Mouse (Mus musculus) subcutaneous adipose tissue, adult 2 months (tissue): Measurements from ENCODE around the gene Dcst2. TPM values are rescaled to one million over a fixed set of nuclear protein-coding genes. Genes with fewer than 3 reads are reported as not detected.

Experiments used
- polyA plus RNA-seq: library from polyadenylated mRNA; depleted of rRNA; stranded (reverse); fragments of >200 nt; gene quantifications from 2 replicates; pipeline ENCODE4 v1.2.3, GENCODE M21; 2012; ENCODE audit warnings: low replicate concordance; rRNA removed

Dcst2 gene
- polyA plus RNA-seq = 2.2 and 6.3 TPM in 2 replicates

DNA sequence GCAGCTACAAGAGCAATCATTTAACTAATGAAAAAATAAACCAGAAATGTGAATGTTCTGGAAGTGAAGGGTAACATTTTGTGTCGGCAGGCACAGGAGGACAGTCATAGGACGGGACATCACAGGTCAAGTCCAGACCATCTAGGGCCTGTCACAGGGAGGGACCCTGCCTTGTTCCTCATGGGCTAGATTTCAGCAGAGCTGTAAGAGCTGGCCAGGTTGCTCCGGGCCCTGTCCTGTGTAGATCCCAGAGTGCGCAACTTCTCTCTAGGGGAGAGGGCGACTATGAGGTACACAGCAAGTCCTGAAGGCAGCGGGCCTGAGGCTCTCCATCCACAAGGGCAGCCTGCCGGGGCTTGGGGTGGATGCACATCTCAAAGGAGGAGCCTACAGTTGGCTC is at the start of gene Dcst2:
TSS of gene Dcst2 (plus strand) at position 301 of the 400 bp plus-strand sequence.

DNA sequence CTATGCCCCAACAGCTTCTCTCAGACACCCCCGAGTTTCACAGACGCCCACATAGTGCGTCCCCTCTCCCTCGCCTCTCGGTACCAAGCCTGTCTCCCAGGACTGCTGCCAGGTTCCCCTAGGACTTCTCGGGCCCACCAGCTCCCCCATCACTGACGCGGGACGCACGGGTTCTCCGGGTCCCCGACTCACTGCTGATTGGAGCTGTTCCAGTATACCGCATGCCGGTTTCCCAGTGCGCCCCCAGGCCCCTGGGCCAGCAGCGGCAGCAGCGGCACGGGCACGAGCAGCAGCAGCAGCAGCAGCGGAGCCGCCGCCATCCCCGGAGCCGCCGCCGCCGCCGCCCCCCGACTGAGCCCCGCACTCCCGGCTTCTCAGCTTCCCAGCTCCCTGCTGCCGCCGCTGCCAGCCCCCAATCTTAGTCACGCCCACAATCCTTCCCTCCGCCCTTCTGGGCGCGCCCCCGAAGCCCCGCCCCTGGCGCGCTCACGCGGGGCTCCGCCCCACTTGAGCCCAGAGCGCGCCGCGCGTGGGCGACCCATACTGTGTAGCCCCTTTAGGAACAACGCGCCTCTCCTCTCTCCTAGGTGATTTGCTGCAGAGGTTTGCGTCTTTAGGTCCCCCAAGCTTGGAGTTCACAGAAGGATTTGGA is 39.1 kb upstream of the Dcst2 start, which contains the start of gene Efna3:
TSS of gene Efna3 (minus strand) at position 452 of the 652 bp plus-strand sequence.

DNA sequence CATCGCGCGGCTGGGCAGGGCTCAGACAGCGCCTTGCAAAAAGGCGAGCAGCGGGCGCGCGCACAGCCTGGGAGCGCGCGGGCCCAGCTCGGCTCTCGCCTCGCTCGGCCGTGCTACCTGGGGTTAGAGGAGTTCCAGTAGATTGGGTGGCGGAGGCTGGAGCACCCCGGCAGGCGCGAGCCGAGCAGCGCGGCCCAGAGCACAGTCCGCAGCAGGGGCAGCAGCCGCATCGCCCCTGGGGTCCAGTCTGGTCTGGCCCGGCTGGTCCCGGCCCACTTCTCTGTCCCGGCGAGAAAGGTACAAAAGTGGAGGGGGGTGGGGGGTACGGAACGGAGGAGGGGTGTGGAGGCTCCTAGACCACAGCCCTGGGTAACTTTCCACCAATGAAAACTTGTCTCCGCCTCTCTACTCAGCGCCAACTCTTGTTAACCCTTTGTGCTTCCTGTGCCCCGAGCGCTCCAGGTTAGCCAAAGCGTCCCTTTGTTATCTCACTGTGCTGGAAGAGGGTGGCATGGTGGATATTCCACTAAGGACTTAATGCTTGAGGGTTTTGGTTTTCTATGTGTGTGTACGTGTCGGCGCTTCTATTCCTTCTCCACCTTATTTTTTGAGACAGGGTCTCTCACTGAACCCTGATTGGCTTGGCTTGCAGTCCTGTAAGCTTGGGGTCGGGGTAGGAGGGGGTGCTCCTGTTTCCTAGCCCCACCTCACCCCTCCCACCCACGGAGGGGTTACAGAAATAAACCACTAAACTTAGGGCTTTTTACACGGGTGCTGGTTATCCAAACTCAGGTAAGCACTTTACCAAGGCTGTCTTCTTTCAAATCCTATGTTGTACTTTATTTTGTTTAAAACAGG is 23.8 kb upstream of the Dcst2 start, which contains the start of gene Efna4:
TSS of gene Efna4 (minus strand) at position 308 of the 858 bp plus-strand sequence.

DNA sequence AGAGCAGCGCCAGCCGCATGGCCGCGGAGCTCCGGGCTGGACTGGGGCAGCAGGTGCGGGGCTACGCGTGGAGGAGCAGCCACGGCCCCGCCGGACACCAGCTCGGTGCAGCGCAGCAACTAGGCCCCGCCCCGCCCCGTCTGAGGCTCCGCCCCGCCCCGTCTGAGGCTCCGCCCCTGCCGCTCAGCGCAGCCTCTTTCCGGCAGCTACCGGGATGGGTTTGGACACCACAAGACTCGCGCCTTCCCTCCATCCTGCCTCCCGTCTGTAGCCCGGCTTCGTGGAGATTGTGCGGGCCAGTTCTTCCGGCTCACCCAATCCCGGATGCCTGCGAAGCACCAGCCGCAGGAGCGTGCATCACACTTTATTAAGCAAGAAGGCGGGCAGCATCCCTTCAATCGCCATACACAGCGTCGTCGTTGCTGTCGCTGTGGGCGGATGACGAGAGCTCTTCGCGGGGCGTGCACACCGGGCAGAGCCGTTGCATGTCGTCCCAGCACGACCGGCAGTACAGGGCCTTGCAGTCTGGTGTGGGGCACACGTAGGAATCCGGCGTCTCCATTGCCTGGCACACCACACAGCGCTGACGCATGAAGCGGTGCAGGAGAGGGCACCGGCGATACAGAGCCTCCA is 11.8 kb upstream of the Dcst2 start, which contains the start of gene Adam15:
TSS of gene Adam15 (minus strand) at position 128 of the 633 bp plus-strand sequence.

DNA sequence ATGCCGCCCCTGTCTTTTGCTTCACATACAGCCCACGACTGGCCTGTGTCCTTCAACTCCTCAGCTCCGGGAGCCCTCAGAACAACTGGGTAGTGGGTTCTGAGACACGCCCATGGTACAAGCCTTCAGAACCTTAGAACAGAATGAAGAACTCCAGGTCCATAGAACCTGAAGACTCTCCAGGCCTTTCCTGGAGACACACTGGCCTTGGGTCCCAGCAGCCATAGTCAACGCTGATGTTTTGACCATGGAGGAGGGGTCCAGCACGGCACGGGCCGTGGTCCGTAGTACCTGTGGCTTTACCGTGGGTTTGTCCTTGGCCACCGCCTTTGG is 3.3 kb downstream of the Dcst2 start, which contains the start of gene Dcst1:
TSS of gene Dcst1 (minus strand) at position 101 of the 333 bp plus-strand sequence.

DNA sequence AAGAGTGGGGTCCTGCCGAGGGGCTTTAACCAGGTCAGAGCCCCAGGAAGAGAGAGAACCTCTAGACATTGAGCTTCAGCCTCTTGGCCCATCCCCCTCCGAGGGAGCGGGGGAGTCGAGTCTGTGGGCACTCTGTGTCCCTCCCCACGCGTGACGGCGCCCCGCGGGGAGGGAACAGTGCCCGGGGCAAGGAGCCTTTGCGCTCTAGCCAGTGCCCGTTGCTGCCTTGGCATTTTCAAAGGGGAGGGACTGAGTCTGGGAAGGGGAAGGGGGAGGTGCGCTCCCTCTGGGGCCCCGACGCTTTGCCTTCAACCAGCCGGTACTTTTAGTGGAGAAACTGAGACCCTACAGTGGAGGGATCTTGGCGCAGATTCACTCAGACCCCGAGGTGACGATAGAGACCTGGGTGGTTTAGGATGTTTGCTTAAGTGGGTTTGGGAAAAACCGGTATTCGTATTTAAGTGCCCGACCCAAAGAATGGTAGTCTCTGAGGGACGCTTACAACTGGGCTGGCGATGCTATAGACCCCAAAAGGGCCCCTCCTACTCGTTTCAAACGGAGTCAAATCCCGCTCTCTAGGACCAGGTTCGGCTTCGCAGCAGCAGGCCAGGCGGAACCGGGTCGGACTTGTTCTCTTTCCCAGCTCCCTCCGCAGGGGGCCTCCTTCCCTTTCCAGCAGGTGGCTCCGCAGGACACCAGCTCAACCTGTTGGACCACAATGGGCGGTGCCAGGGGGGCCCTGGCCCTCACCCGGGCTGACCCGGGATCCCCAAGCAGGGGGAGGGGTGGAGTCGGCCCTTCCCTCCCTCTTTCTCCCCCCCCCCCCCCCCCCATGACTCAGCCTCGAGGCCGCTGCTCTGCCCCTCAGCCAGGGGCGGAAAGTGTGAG is 32.5 kb downstream of the Dcst2 start, which contains the start of gene Zbtb7b:
TSS of gene Zbtb7b (minus strand) at position 771 of the 888 bp plus-strand sequence.

DNA sequence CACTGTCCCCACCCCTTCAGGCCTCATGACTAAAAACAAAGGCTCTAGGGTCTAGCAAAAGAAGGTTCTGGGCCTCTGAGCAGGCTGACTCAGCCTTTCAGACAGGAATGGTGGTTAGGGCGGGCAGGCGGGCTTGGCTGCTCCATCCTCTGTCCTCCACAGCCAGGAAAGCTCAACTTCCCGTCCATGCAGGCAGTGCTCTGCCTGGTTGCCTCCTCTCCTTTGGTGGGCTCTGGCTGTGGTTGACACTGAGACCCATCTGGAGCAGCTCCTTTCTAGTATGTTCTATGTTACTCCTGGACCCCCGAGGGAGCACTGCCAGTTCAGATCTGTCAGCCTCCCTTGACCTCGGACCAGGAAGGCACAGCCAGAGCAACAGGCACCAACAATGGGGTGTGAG is 40.9 kb downstream of the Dcst2 start, which contains the start of gene Lenep:
TSS of gene Lenep (minus strand) at position 101 of the 400 bp plus-strand sequence.

DNA sequence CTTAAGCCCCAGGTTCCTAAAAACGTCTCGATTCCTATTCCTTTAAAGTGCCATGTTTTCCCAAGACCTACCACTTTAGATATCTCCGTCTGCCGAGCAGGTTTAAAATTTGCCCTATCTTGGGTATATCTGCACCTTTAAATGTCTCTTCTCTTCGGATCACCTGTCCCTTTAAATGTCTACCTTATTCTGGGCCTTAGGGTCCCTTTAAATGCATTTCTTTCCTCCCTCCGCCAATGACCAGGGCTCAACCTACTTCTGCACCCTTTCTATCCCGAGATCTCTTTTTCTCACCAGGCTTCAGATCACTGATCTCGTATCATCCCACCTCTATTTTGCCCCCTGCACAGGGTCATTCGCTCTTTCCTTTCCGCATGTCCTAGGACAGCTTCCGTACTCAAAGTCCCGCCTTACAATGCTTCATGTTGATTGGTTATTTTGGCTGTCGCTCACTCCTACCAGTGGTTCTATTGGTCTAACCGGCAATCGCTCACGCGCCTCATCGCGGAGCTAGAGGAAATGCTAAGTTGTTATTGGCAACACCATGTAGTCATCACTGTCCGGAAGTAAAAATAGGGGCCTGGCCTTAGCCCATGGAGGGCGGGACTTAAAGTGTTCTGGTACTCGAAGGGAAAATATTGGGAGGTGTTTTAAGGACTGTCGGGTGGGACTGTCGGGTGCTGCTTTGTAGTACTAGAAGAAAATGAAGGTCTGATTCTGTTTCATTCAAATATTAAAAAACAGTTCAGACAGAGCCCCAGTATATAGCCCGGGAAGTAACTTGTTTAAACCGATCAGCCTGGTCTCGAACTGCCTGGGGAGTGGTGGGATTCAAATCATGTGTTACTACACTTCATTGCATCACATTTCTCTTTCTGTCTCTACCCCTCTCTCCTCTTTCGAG is 50.0 kb downstream of the Dcst2 start, which contains the start of gene Flad1:
TSS of gene Flad1 (minus strand) at position 381 of the 904 bp plus-strand sequence.

DNA sequence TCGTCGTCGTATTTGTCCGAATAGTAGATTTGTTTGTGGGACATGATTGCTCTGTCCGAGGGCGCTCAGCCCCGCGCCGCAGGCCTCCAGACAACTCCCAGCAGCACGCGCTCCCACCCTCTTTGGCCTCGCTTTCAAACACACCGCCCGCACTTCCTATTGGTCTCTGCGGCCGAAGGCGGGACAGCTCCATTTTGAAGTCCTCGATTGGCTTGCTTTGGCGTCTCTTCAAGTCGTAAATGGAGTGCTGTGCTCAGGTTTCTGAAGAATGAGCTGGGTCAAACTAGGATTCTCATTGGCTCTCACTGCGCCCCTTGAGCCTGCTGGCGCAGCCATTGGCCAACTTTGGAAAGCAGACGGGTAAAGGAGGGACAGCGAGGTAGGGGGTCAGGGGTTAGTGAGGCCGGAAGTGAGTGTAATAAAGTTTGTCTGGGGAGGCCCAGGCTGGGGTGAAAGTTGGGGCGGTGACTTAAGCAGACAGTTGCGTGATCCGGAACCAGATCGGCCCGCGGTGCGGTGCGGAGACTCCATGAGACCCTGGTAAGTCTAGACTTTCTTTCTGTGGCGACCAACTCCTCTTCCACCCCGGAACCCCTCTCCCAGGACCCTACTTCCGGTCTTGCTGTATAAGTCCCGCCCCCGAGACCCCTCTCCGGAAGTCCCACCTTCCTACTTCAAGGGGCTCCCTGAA is 56.5 kb downstream of the Dcst2 start, which contains the start of the genes Cks1b and Shc1:
TSS of gene Cks1b (minus strand) at position 214 of the 691 bp plus-strand sequence.
TSS of gene Shc1 (plus strand) at position 274 of the 691 bp plus-strand sequence.

Other genes starting within 250 kb of the Dcst2 start
- gene Pklr, start 225.8 kb upstream of the Dcst2 start, polyA plus RNA-seq = 1.9 TPM in 1 of 2 replicates, not detected in the other
- gene Hcn3, start 201.8 kb upstream of the Dcst2 start, polyA plus RNA-seq = 0.11 and 1.8 TPM in 2 replicates
- gene Clk2, start 197.2 kb upstream of the Dcst2 start, polyA plus RNA-seq = 52.1 and 101 TPM in 2 replicates
- 176 and 177 TPM in 2 replicates for gene Scamp3, start 184.5 kb upstream of the Dcst2 start, polyA plus RNA-seq
- 30.0 and 81.4 TPM in 2 replicates for gene Fam189b, start 178.8 kb upstream of the Dcst2 start, polyA plus RNA-seq
- 119 and 134 TPM in 2 replicates for gene Gba, start 159.0 kb upstream of the Dcst2 start, polyA plus RNA-seq
- 55.5 and 268 TPM in 2 replicates for gene Thbs3, start 146.8 kb upstream of the Dcst2 start, polyA plus RNA-seq
- gene Mtx1, start 134.9 kb upstream of the Dcst2 start, polyA plus RNA-seq = 170 and 192 TPM in 2 replicates
- gene Muc1, start 132.9 kb upstream of the Dcst2 start, polyA plus RNA-seq = 2.8 and 52.8 TPM in 2 replicates
- 112 and 194 TPM in 2 replicates for gene Krtcap2, start 116.0 kb upstream of the Dcst2 start, polyA plus RNA-seq
- gene Trim46, start 115.7 kb upstream of the Dcst2 start, polyA plus RNA-seq = 5.0 and 16.6 TPM in 2 replicates
- gene Dpm3, start 102.6 kb upstream of the Dcst2 start, polyA plus RNA-seq = 369 and 505 TPM in 2 replicates
- 187 and 197 TPM in 2 replicates for gene Slc50a1, start 91.4 kb upstream of the Dcst2 start, polyA plus RNA-seq
- 42.8 and 59.6 TPM in 2 replicates for gene Efna1, start 80.8 kb upstream of the Dcst2 start, polyA plus RNA-seq
- 0.56 and 5.8 TPM in 2 replicates for gene Efna3, start 39.0 kb upstream of the Dcst2 start, polyA plus RNA-seq
- gene Efna4, start 23.9 kb upstream of the Dcst2 start, polyA plus RNA-seq = 3.7 and 48.7 TPM in 2 replicates
- gene Adam15, start 12.0 kb upstream of the Dcst2 start, polyA plus RNA-seq = 211 and 374 TPM in 2 replicates
- gene Dcst1, start 3.3 kb downstream of the Dcst2 start, polyA plus RNA-seq = 1.1 and 4.6 TPM in 2 replicates
- 69.1 and 111 TPM in 2 replicates for gene Zbtb7b, start 32.8 kb downstream of the Dcst2 start, polyA plus RNA-seq
- gene Lenep, start 40.8 kb downstream of the Dcst2 start, polyA plus RNA-seq = 0.24 TPM in 1 of 2 replicates, not detected in the other
- 62.8 and 93.5 TPM in 2 replicates for gene Flad1, start 49.9 kb downstream of the Dcst2 start, polyA plus RNA-seq
- gene Cks1b, start 56.4 kb downstream of the Dcst2 start, polyA plus RNA-seq = 46.2 and 57.2 TPM in 2 replicates
- 109 and 199 TPM in 2 replicates for gene Shc1, start 56.5 kb downstream of the Dcst2 start, polyA plus RNA-seq
- gene Pygo2, start 68.2 kb downstream of the Dcst2 start, polyA plus RNA-seq = 30.5 and 69.3 TPM in 2 replicates
- 53.4 and 121 TPM in 2 replicates for gene Pbxip1, start 74.7 kb downstream of the Dcst2 start, polyA plus RNA-seq
- 67.3 and 96.9 TPM in 2 replicates for gene Pmvk, start 92.6 kb downstream of the Dcst2 start, polyA plus RNA-seq
- gene Kcnn3, start 158.2 kb downstream of the Dcst2 start, polyA plus RNA-seq = 1.0 and 33.0 TPM in 2 replicates